10 mouse cellular contexts compared by ENCODE assay signal in the genomic region with DNA sequence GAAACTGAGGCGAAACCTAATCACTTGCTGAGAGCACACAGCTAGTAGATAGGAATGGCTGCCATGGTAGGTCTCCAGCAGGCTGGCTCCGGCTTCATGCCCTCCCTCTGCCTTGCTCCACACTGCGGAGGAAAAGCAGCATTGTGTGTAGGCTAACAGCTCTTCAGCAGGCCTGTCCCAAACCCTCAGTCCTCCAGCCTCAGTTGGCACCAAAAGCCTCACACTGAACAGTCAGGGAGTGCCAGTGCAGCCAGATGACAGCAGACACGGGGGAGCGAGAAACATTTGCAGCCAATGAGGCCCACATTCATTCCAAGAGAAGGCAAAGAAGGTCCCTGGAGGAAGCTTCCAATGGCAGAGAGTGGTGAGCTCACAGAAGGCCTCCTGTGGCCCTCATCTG.
DNase-seq lines count a peak whose midpoint lies in the region; ATAC-seq lines count a peak whose summit lies in the region.
"Had no signal": no experiment of that assay in that cellular context is flagged by ENCODE, and none has a peak within 500 bp of the region (broad histone marks: within the 10 kb centered on the region; RNA-seq: fewer than 3 reads in every experiment).

No protein-coding gene starts in this region.

- H3K27me3 ChIP-seq in forebrain, embryonic 14.5 days (replicated peaks; ENCODE audit: control insufficient read depth, insufficient read depth, low read length) = peaks cover 7% of the 10 kb centered on the region; the same call in 1 of the 2 replicates
- peaks cover 23% of the 10 kb centered on the region for H3K27me3 ChIP-seq in forebrain, embryonic 13.5 days
- H3K27me3 ChIP-seq: Patski had no signal

- no peak for ATAC-seq in forebrain, embryonic 14.5 days
- ATAC-seq in forebrain, embryonic 13.5 days = no peak
- ATAC-seq: Patski had no signal

- H3K27ac ChIP-seq in forebrain, embryonic 14.5 days (ENCODE audit: low read depth, low read length) = peak overlapping the region; percentile 9; the same call in 1 of the 2 replicates
- no peak overlapping the region for H3K27ac ChIP-seq in forebrain, embryonic 13.5 days

- H3K4me1 ChIP-seq in forebrain, embryonic 14.5 days (ENCODE audit: control insufficient read depth, insufficient read depth, low read length) = peaks cover 12% of the 10 kb centered on the region
- peaks cover 28% of the 10 kb centered on the region for H3K4me1 ChIP-seq in forebrain, embryonic 13.5 days

- no peak overlapping the region for H3K4me2 ChIP-seq in forebrain, embryonic 14.5 days (ENCODE audit: low read length)
- H3K4me2 ChIP-seq in forebrain, embryonic 13.5 days = no peak overlapping the region

- DNase-seq in forebrain, embryonic 14.5 days (ENCODE audit: low spot score) = no peak
- DNase-seq in kidney, adult 18-20 months = peak; percentile 56
- DNase-seq in kidney, postnatal 14 days = no peak
- DNase-seq in adipocyte (ENCODE audit: low spot score) (peak; percentile 68), MN1 (ENCODE audit: low spot score) (no peak)
- peak; percentile 12 to 53 for DNase-seq in layer of hippocampus, adult 18-20 months (ENCODE audit: low spot score in 2 of 2)
- no peak for DNase-seq in right cerebral cortex, postnatal 25 days
- DNase-seq: right cerebral cortex, adult 18-20 months had no signal

- 76% methylated on average over 5 of the region's 5 CpGs for WGBS in forebrain, embryonic 14.5 days
- WGBS in forebrain, embryonic 13.5 days = 83% methylated on average over 5 of the region's 5 CpGs

- H3K9ac ChIP-seq in forebrain, embryonic 14.5 days (ENCODE audit: low read length) = no peak overlapping the region
- no peak overlapping the region for H3K9ac ChIP-seq in forebrain, embryonic 13.5 days

- H3K36me3 ChIP-seq in forebrain, embryonic 14.5 days (ENCODE audit: control insufficient read depth, insufficient read depth, low read length) = no peaks in the 10 kb centered on the region
- H3K36me3 ChIP-seq in forebrain, embryonic 13.5 days (ENCODE audit: poor library complexity, severe bottlenecking) = no peaks in the 10 kb centered on the region

- H3K9me3 ChIP-seq in forebrain, embryonic 14.5 days (replicated peaks; ENCODE audit: control insufficient read depth, low read length) = no peaks in the 10 kb centered on the region
- no peaks in the 10 kb centered on the region for H3K9me3 ChIP-seq in forebrain, embryonic 13.5 days (replicated peaks)

- no peak overlapping the region for H3K4me3 ChIP-seq in forebrain, embryonic 14.5 days (ENCODE audit: low read depth, low read length)
- no peak overlapping the region for H3K4me3 ChIP-seq in forebrain, embryonic 13.5 days

Comparison
In these comparisons a context has a peak if more than half of its experiments do, and no peak if none do; other contexts are left out.
1. DNase-seq: peak in kidney, adult 18-20 months (single experiment), adipocyte (single experiment) and layer of hippocampus, adult 18-20 months (2 of 2); none in forebrain, embryonic 14.5 days (single experiment), kidney, postnatal 14 days (single experiment), MN1 (single experiment) and right cerebral cortex, postnatal 25 days (single experiment).